In the genomic region with DNA sequence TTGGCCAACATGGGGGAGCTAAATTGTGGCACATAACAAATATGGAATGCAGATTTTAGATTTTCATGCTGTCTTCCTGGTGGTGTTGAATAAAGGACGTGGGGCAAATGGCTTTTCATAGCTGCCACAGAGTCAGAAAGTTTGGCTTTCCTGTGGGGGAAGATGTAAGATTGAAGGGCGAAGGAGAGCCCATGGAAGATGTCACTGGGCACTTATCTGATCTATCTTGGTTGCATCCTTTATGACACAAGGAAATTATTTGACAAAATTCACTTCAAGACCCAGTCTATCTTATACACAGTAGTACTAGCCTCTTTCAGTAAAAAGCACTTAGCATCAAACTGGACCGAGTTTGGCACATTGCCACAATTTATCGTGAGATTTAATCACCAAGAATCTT, we compare ENCODE assay signal across 29 mouse cellular contexts. TPM values are rescaled to one million over a fixed set of nuclear protein-coding genes. Genes with fewer than 3 reads are reported as not detected.
DNase-seq lines count a peak whose midpoint lies in the region; ATAC-seq and TF ChIP-seq lines count a peak whose summit lies in the region.
"Had no signal": no experiment of that assay in that cellular context is flagged by ENCODE, and none has a peak within 500 bp of the region (broad histone marks: within the 10 kb centered on the region; RNA-seq: fewer than 3 reads in every experiment).

No protein-coding gene starts in this region.

- peaks cover 14% of the 10 kb centered on the region for H3K36me3 ChIP-seq in forebrain, embryonic 15.5 days
- H3K36me3 ChIP-seq in neural tube, embryonic 13.5 days = peaks cover 45% of the 10 kb centered on the region
- H3K36me3 ChIP-seq: lung, embryonic 15.5 days had no signal

- 60% methylated on average over 4 of the region's 4 CpGs for WGBS in forebrain, embryonic 15.5 days
- 66% methylated on average over 4 of the region's 4 CpGs for WGBS in neural tube, embryonic 13.5 days

- peaks cover 92% of the 10 kb centered on the region for H3K4me1 ChIP-seq in forebrain, embryonic 15.5 days
- H3K4me1 ChIP-seq in neural tube, embryonic 13.5 days (replicated peaks) = peaks cover 93% of the 10 kb centered on the region

- H3K27ac ChIP-seq in layer of hippocampus, adult 2 months = peak overlapping the region; percentile 95
- H3K27ac ChIP-seq in forebrain, embryonic 15.5 days (replicated peaks) = peak overlapping the region; percentile 86
- peak overlapping the region; percentile 52 for H3K27ac ChIP-seq in neural tube, embryonic 13.5 days (replicated peaks)
- H3K27ac ChIP-seq: heart, embryonic 13.5 days; limb, embryonic 13.5 days; liver, embryonic 13.5 days; lung, embryonic 15.5 days; midbrain, embryonic 12.5 days had no signal

- DNase-seq in layer of hippocampus, adult 2 months (ENCODE audit: low spot score in 2 of 2) = no peak
- no peak for DNase-seq in layer of hippocampus, postnatal 10 days (ENCODE audit: low spot score in 2 of 2)
- peak; percentile 55 for DNase-seq in brain, embryonic 14.5 days (ENCODE audit: low read depth)
- no peak for DNase-seq in gastrocnemius, postnatal 10 days
- no peak for DNase-seq in right cerebral cortex, postnatal 4 days
- DNase-seq: adrenal gland, adult 2 months; cerebellum, adult 9-10 months; gastrocnemius, postnatal 14 days; heart, adult 18-20 months; kidney, adult 8-10 months; kidney, postnatal 25 days; liver, embryonic 13.5 days; lung, postnatal 4 days; right cerebral cortex, postnatal 25 days; thymus, adult 2 months had no signal

- peak overlapping the region; percentile 34 for H3K9ac ChIP-seq in forebrain, embryonic 15.5 days (replicated peaks)
- peak overlapping the region; percentile 52; the same call in 1 of the 2 replicates for H3K9ac ChIP-seq in neural tube, embryonic 13.5 days
- H3K9ac ChIP-seq: heart, embryonic 13.5 days; limb, embryonic 13.5 days; liver, embryonic 13.5 days; lung, embryonic 15.5 days; midbrain, embryonic 12.5 days had no signal

- no peak for TF ChIP-seq CTCF in layer of hippocampus, adult 2 months (conservative IDR thresholded peaks at IDR 0.05)
- TF ChIP-seq CTCF in brain, embryonic 14.5 days (IDR thresholded peaks at IDR 0.05; ENCODE audit: borderline replicate concordance, extremely low read depth, insufficient read depth, insufficient read length) = no peak

- H3K27me3 ChIP-seq in forebrain, embryonic 15.5 days = no peaks in the 10 kb centered on the region
- no peaks in the 10 kb centered on the region for H3K27me3 ChIP-seq in neural tube, embryonic 13.5 days
- H3K27me3 ChIP-seq: heart, embryonic 13.5 days; limb, embryonic 13.5 days; liver, embryonic 13.5 days; lung, embryonic 15.5 days; midbrain, embryonic 12.5 days had no signal

- no peak for TF ChIP-seq POLR2A in brain, embryonic 14.5 days (IDR thresholded peaks at IDR 0.05; ENCODE audit: borderline replicate concordance, extremely low read depth, insufficient read depth, insufficient read length, poor library complexity, severe bottlenecking)

- no peak for ATAC-seq in forebrain, embryonic 15.5 days (replicated peaks)
- no peak for ATAC-seq in neural tube, embryonic 13.5 days (ENCODE audit: low read depth)

- H3K4me3 ChIP-seq in layer of hippocampus, adult 2 months = no peak overlapping the region; the same call in 1 of the 2 replicates
- H3K4me3 ChIP-seq in forebrain, embryonic 15.5 days = no peak overlapping the region
- peak overlapping the region; percentile 9; the same call in 1 of the 2 replicates for H3K4me3 ChIP-seq in neural tube, embryonic 13.5 days
- H3K4me3 ChIP-seq: erythroblast, embryonic 14.5 days; heart, embryonic 13.5 days; limb, embryonic 13.5 days; liver, embryonic 13.5 days; lung, embryonic 15.5 days; midbrain, embryonic 12.5 days had no signal

- H3K9me3 ChIP-seq in forebrain, embryonic 15.5 days = no peaks in the 10 kb centered on the region
- H3K9me3 ChIP-seq in neural tube, embryonic 13.5 days = no peaks in the 10 kb centered on the region
- H3K9me3 ChIP-seq: heart, embryonic 13.5 days; limb, embryonic 13.5 days; liver, embryonic 13.5 days; lung, embryonic 15.5 days; midbrain, embryonic 12.5 days had no signal

- peak overlapping the region; percentile 50 for H3K4me2 ChIP-seq in forebrain, embryonic 15.5 days (replicated peaks)
- H3K4me2 ChIP-seq in neural tube, embryonic 13.5 days = peak overlapping the region; percentile 78
- H3K4me2 ChIP-seq: heart, embryonic 13.5 days; limb, embryonic 13.5 days; liver, embryonic 13.5 days; lung, embryonic 15.5 days; midbrain, embryonic 12.5 days had no signal

RNA-seq across cellular contexts. Expression of gene Bcl11a, which starts 12.6 kb away (rescaled TPM):
- total RNA-seq in layer of hippocampus, adult 2 months (2021) = 100 to 1,000 TPM; 117 to 121 TPM
- total RNA-seq in layer of hippocampus, postnatal 10 days (2021) = 100 to 1,000 TPM; 159 to 162 TPM
- 70.1 and 88.6 TPM in 2 replicates for polyA plus RNA-seq in brain, embryonic 14.5 days (2012; rRNA removed)
- 204 and 215 TPM in 2 replicates for polyA plus RNA-seq in forebrain, embryonic 15.5 days (2015; fragmentation: Nextera tagmentation; extraction: Ambion mirVana)
- polyA plus RNA-seq in neural tube, embryonic 13.5 days (2015; fragmentation: Nextera tagmentation; extraction: Ambion mirVana) = 125 and 131 TPM in 2 replicates
- under 1 TPM; 0.54 to 0.97 TPM for total RNA-seq in gastrocnemius, postnatal 10 days (2021)
- polyA plus RNA-seq: C2C12 had no signal

RNA-seq across cellular contexts. Expression of gene A830031A19Rik, which starts 15.6 kb away (rescaled TPM):
- 1 to 10 TPM; 1.3 to 1.7 TPM for total RNA-seq in layer of hippocampus, adult 2 months (2021)
- 1 to 10 TPM in 1 of 2 experiments, not detected in 1; 1.2 TPM for total RNA-seq in layer of hippocampus, postnatal 10 days (2021)
- 0.15 and 0.16 TPM in 2 replicates for polyA plus RNA-seq in brain, embryonic 14.5 days (2012; rRNA removed)
- polyA plus RNA-seq in forebrain, embryonic 15.5 days (2015; fragmentation: Nextera tagmentation; extraction: Ambion mirVana) = 0.26 TPM in 1 of 2 replicates, not detected in the other
- polyA plus RNA-seq in neural tube, embryonic 13.5 days (2015; fragmentation: Nextera tagmentation; extraction: Ambion mirVana) = not detected in 2 replicates
- total RNA-seq in gastrocnemius, postnatal 10 days (2021) = not detected
- total RNA-seq: adrenal gland, adult 2 months; common myeloid progenitor, adult 5-6 weeks; gastrocnemius, postnatal 14 days; heart, adult 18-20 months; heart, postnatal 25 days; neutrophil, adult 5-6 weeks had no signal
- polyA plus RNA-seq: adrenal gland, adult 2 months; C2C12; embryonic facial prominence, embryonic 11.5 days; erythroblast, embryonic 14.5 days; heart, embryonic 13.5 days; intestine, embryonic 14.5 days; limb, embryonic 13.5 days; liver, embryonic 13.5 days; lung, embryonic 15.5 days; midbrain, embryonic 12.5 days; stomach, embryonic 16.5 days; thymus, adult 2 months had no signal

Comparison
In these comparisons a context has a peak if more than half of its experiments do, and no peak if none do; other contexts are left out.
1. RNA of gene Bcl11a, which starts 12.6 kb away (total RNA-seq): 159 to 162 TPM in layer of hippocampus, postnatal 10 days and 117 to 121 TPM in layer of hippocampus, adult 2 months; 0.54 to 0.97 TPM in gastrocnemius, postnatal 10 days; every median in the first group is over 10 times any median in the second.
2. Peak in every context shown above with its lines, with median percentiles within 50 percentile points of each other: H3K27ac ChIP-seq.